Mouse (Mus musculus): Measurements from ENCODE around the gene Ube2m.

The Ube2m gene

GRCm38 (mm10) chr7:13006011-13006410, 32.1 kb downstream of the Ube2m start:
- DNase-seq (ENCODE audit: low read depth in 2 of 2, low spot score in 2 of 2), result no peak

GRCm38 (mm10) chr7:13003380-13003779, 34.7 kb downstream of the Ube2m start:
- DNase-seq (ENCODE audit: low read depth in 2 of 2, low spot score in 2 of 2), result no peak

- DNase-seq (ENCODE audit: low read depth in 2 of 2, low spot score in 2 of 2), result no peak
Observed at GRCm38 (mm10) chr7:13001584-13001983, 36.5 kb downstream of the Ube2m start.

GRCm38 (mm10) chr7:12998851-12999250, 39.2 kb downstream of the Ube2m start, which contains the start of gene Trim28:
Gene Trim28, plus strand, starts transcription at chr7:12999114.
- DNase-seq (ENCODE audit: low read depth in 2 of 2, low spot score in 2 of 2), result no peak

GRCm38 (mm10) chr7:12998053-12998452, 40.0 kb downstream of the Ube2m start, which contains the start of gene Slc27a5:
Gene Slc27a5, minus strand, starts transcription at chr7:12998192.
- no peak for DNase-seq (ENCODE audit: low read depth in 2 of 2, low spot score in 2 of 2)

- DNase-seq (ENCODE audit: low read depth in 2 of 2, low spot score in 2 of 2), result no peak
Observed at GRCm38 (mm10) chr7:12997230-12997629, 40.8 kb downstream of the Ube2m start.

- DNase-seq (ENCODE audit: low read depth in 2 of 2, low spot score in 2 of 2), result no peak
Observed at GRCm38 (mm10) chr7:12995862-12996261, 42.2 kb downstream of the Ube2m start.

GRCm38 (mm10) chr7:12993148-12993547, 44.9 kb downstream of the Ube2m start:
- DNase-seq (ENCODE audit: low read depth in 2 of 2, low spot score in 2 of 2), result no peak

GRCm38 (mm10) chr7:12992222-12992621, 45.9 kb downstream of the Ube2m start:
- peak; percentile 44 to 66 for DNase-seq (ENCODE audit: low read depth in 2 of 2, low spot score in 2 of 2)

- no peak for DNase-seq (ENCODE audit: low read depth in 2 of 2, low spot score in 2 of 2)
Observed at GRCm38 (mm10) chr7:12987409-12988189, 50.5 kb downstream of the Ube2m start.

- no peak for DNase-seq (ENCODE audit: low read depth in 2 of 2, low spot score in 2 of 2)
Observed at GRCm38 (mm10) chr7:12986906-12987305, 51.2 kb downstream of the Ube2m start.

GRCm38 (mm10) chr7:12985724-12986123, 52.4 kb downstream of the Ube2m start:
- DNase-seq (ENCODE audit: low read depth in 2 of 2, low spot score in 2 of 2), result no peak
